Mouse (Mus musculus) central nervous system, embryonic 18 days (tissue): ENCODE measurements around the gene Oca2. TPM values are rescaled to one million over a fixed set of nuclear protein-coding genes. Genes with fewer than 3 reads are reported as not detected.

Experiments used
- polyA plus RNA-seq: library from polyadenylated mRNA; depleted of rRNA; stranded (reverse); fragments of >200 nt; gene quantifications from 2 replicates; pipeline ENCODE4 v1.2.3, GENCODE M21; 2012; rRNA removed

Oca2 gene
- 0.79 and 0.92 TPM in 2 replicates for polyA plus RNA-seq

DNA sequence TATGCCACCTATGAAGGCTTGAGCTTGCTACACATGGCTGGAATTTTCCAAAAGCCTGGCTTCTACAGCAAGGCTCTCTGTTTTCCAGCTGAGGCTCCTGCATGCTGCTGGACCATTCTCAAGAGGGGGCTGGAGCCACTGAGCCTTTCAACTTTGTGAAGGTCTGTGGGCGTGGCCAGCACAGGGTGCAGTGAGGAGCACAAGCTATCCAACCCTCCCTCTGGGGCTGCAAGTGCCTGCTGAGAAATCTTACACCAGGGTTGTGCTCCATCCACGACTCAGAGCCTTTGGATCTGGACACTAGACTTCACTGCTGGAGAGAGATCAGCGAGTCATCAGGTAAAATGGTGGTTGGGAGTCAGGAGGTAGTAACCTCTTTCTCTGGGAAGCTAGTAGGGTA lies at the start of gene Oca2:
Gene Oca2, plus strand, starts transcription at position 218 of the 400 bp plus-strand sequence.

Other genes starting within 250 kb of the Oca2 start
- gene Nipa1, start 219.8 kb upstream of the Oca2 start, polyA plus RNA-seq = 29.3 and 30.1 TPM in 2 replicates
- gene Herc2, start 189.6 kb upstream of the Oca2 start, polyA plus RNA-seq = 48.4 and 56.5 TPM in 2 replicates